Mouse (Mus musculus) forebrain, postnatal 0 days (tissue): ENCODE measurements at regions not wholly inside any gene's neighbourhood (a gene's known extent, or its start where the extent isn't known, plus 50 kb on each side); places are given as distances from the start of the nearest gene placed in this dataset.

ENCODE experiments used
- ATAC-seq: fragments of 200-750 bp; cut with Nextera tagmentation; 2 replicates; pipeline ENCODE4 v1.8.0; 2017; ENCODE audit warnings: mild to moderate bottlenecking, moderate library complexity
- DNase-seq: peaks from one replicate; pipeline ENCODE4 v3.0.0-alpha.2; 2015
- H3K27ac ChIP-seq: fragments of 300-500 bp; sonication (generic); 2 replicates; pipeline ENCODE4 v1.5.1; 2014; ENCODE audit warnings: low read depth, mild to moderate bottlenecking, antibody characterized with exemption, low read length, moderate library complexity, mixed read lengths
- H3K27me3 ChIP-seq: fragments of 300-500 bp; sonication (generic); 2 replicates; pipeline ENCODE4 v1.6.1; 2014; ENCODE audit warnings: mild to moderate bottlenecking, low read length, mixed read lengths; ENCODE audit not compliant: insufficient read depth
- H3K36me3 ChIP-seq: fragments of 300-500 bp; sonication (generic); 2 replicates; pipeline ENCODE4 v1.6.1; 2014; ENCODE audit warnings: mild to moderate bottlenecking, moderate library complexity; ENCODE audit not compliant: insufficient read depth
- H3K4me1 ChIP-seq: fragments of 300-500 bp; sonication (generic); 2 replicates; pipeline ENCODE4 v1.6.1; 2014; ENCODE audit warnings: antibody characterized with exemption; ENCODE audit not compliant: insufficient read depth
- H3K4me2 ChIP-seq: fragments of 300-500 bp; sonication (generic); 2 replicates; pipeline ENCODE4 v1.6.1; 2014; ENCODE audit warnings: low read depth, mild to moderate bottlenecking, moderate library complexity
- H3K4me3 ChIP-seq: fragments of 300-500 bp; sonication (generic); 2 replicates; pipeline ENCODE4 v1.5.1; 2014; ENCODE audit warnings: low read depth, low read length, mixed read lengths
- H3K9ac ChIP-seq: fragments of 300-500 bp; sonication (generic); 2 replicates; pipeline ENCODE4 v1.6.1; 2014; ENCODE audit warnings: mild to moderate bottlenecking
- H3K9me3 ChIP-seq: fragments of 300-500 bp; sonication (generic); 2 replicates; pipeline ENCODE4 v1.6.1; 2016; ENCODE audit warnings: low read length
- CTCF ChIP-seq: sonication (generic); IDR thresholded peaks from 2 replicates; pipeline ENCODE4 v1.5.1; 2016; ENCODE audit warnings: antibody characterized with exemption, control low read depth, low read depth
- WGBS: fragments of 180-500 bp; shearing (Covaris S2); extraction: QIAGEN DNeasy Blood & Tissue Kit; methylation state at CpG from one replicate; pipeline ENCODE4 v1.1.7; 2014; 5-methylcytosine and 5-hydroxymethylcytosine counted together

GRCm38 (mm10) chr3:57990738-57991137, 142.9 kb upstream of the Pfn2 start:
- Histone ChIP-seq H3K4me3 (no peak overlapping the region), H3K4me1 (no peaks in the 10 kb centered on the region), H3K9me3 (no peaks in the 10 kb centered on the region), H3K4me2 (no peak overlapping the region), H3K9ac (no peak overlapping the region), H3K27me3 (no peaks in the 10 kb centered on the region), H3K27ac (no peak overlapping the region), H3K36me3 (no peaks in the 10 kb centered on the region)
- no peak for DNase-seq
- TF ChIP-seq CTCF = no peak
- no peak for ATAC-seq
- WGBS = 70% methylated on average over 1 of the region's 1 CpGs

- ATAC-seq (no peak), DNase-seq (peak; percentile 3)
- no peak overlapping the region for H3K4me3 ChIP-seq
- no peak for TF ChIP-seq CTCF
- H3K9ac ChIP-seq = no peak overlapping the region
- H3K27me3 ChIP-seq = no peaks in the 10 kb centered on the region
- no peaks in the 10 kb centered on the region for H3K36me3 ChIP-seq
- H3K27ac ChIP-seq = no peak overlapping the region
- 58% methylated on average over 6 of the region's 6 CpGs for WGBS
- H3K9me3 ChIP-seq = no peaks in the 10 kb centered on the region
- no peaks in the 10 kb centered on the region for H3K4me1 ChIP-seq
- H3K4me2 ChIP-seq = no peak overlapping the region
These were observed 150.5 kb upstream of the Pfn2 start for GRCm38 (mm10) chr3:57998121-57999102.

GRCm38 (mm10) chr3:58002792-58003574, 155.1 kb upstream of the Pfn2 start:
- H3K4me2 ChIP-seq = no peak overlapping the region
- H3K27ac ChIP-seq = no peak overlapping the region
- H3K9me3 ChIP-seq = no peaks in the 10 kb centered on the region
- no peak for ATAC-seq
- WGBS = 40% methylated on average over 7 of the region's 7 CpGs
- no peak overlapping the region for H3K4me3 ChIP-seq
- H3K9ac ChIP-seq = no peak overlapping the region
- no peaks in the 10 kb centered on the region for H3K27me3 ChIP-seq
- no peaks in the 10 kb centered on the region for H3K36me3 ChIP-seq
- no peak for TF ChIP-seq CTCF
- H3K4me1 ChIP-seq = no peaks in the 10 kb centered on the region
- no peak for DNase-seq

GRCm38 (mm10) chr3:58024750-58025392, 177.0 kb upstream of the Pfn2 start:
- H3K36me3 ChIP-seq = no peaks in the 10 kb centered on the region
- no peaks in the 10 kb centered on the region for H3K4me1 ChIP-seq
- ATAC-seq = no peak
- TF ChIP-seq CTCF = no peak
- H3K4me2 ChIP-seq = no peak overlapping the region
- H3K9ac ChIP-seq = no peak overlapping the region
- no peaks in the 10 kb centered on the region for H3K9me3 ChIP-seq
- H3K4me3 ChIP-seq = no peak overlapping the region
- H3K27me3 ChIP-seq = no peaks in the 10 kb centered on the region
- 82% methylated on average over 3 of the region's 3 CpGs for WGBS
- DNase-seq = no peak
- H3K27ac ChIP-seq = no peak overlapping the region

- DNase-seq (no peak), ATAC-seq (no peak)
- Histone ChIP-seq H3K27ac (no peak overlapping the region), H3K4me2 (no peak overlapping the region), H3K4me1 (no peaks in the 10 kb centered on the region), H3K9me3 (no peaks in the 10 kb centered on the region), H3K4me3 (no peak overlapping the region), H3K9ac (no peak overlapping the region), H3K36me3 (no peaks in the 10 kb centered on the region), H3K27me3 (no peaks in the 10 kb centered on the region)
- TF ChIP-seq CTCF = no peak
- WGBS = 75% methylated on average over 1 of the region's 1 CpGs
These were observed 201.7 kb upstream of the Pfn2 start for GRCm38 (mm10) chr3:58049618-58050017.

GRCm38 (mm10) chr3:58054726-58055125, 206.8 kb upstream of the Pfn2 start:
- H3K9ac ChIP-seq = no peak overlapping the region
- H3K9me3 ChIP-seq = no peaks in the 10 kb centered on the region
- no peaks in the 10 kb centered on the region for H3K27me3 ChIP-seq
- no peak for TF ChIP-seq CTCF
- no peak overlapping the region for H3K4me2 ChIP-seq
- H3K4me3 ChIP-seq = no peak overlapping the region
- no peaks in the 10 kb centered on the region for H3K4me1 ChIP-seq
- 86% methylated on average over 7 of the region's 7 CpGs for WGBS
- no peak overlapping the region for H3K27ac ChIP-seq
- no peaks in the 10 kb centered on the region for H3K36me3 ChIP-seq
- DNase-seq = no peak
- no peak for ATAC-seq
